Mouse (Mus musculus) brain, embryonic 14.5 days (tissue): ENCODE measurements around the gene Ankrd27. TPM values are rescaled to one million over a fixed set of nuclear protein-coding genes. Genes with fewer than 3 reads are reported as not detected.

Experiments used
- DNase-seq: peaks from one replicate; pipeline ENCODE4 v3.0.0-alpha.2; 2011; ENCODE audit warnings: low read depth
- CTCF ChIP-seq: fragments of 200-500 bp; IDR thresholded peaks from 2 replicates; pipeline ENCODE4 v1.5.1; 2012; ENCODE audit warnings: inconsistent platforms, mild to moderate bottlenecking, moderate library complexity, borderline replicate concordance; ENCODE audit not compliant: insufficient read depth, insufficient read length; ENCODE audit errors: extremely low read depth
- POLR2A ChIP-seq: fragments of 200-500 bp; IDR thresholded peaks from 2 replicates; pipeline ENCODE4 v1.6.1; 2012; ENCODE audit warnings: mild to moderate bottlenecking, inconsistent platforms, borderline replicate concordance; ENCODE audit not compliant: poor library complexity, insufficient read depth, insufficient read length, severe bottlenecking; ENCODE audit errors: extremely low read depth
- polyA plus RNA-seq: library from polyadenylated mRNA; depleted of rRNA; stranded (reverse); fragments of >200 nt; gene quantifications from 2 replicates; pipeline ENCODE4 v1.2.3, GENCODE M21; 2012; rRNA removed

The Ankrd27 gene
- polyA plus RNA-seq, 1 experiment = 24.4 TPM

DNA sequence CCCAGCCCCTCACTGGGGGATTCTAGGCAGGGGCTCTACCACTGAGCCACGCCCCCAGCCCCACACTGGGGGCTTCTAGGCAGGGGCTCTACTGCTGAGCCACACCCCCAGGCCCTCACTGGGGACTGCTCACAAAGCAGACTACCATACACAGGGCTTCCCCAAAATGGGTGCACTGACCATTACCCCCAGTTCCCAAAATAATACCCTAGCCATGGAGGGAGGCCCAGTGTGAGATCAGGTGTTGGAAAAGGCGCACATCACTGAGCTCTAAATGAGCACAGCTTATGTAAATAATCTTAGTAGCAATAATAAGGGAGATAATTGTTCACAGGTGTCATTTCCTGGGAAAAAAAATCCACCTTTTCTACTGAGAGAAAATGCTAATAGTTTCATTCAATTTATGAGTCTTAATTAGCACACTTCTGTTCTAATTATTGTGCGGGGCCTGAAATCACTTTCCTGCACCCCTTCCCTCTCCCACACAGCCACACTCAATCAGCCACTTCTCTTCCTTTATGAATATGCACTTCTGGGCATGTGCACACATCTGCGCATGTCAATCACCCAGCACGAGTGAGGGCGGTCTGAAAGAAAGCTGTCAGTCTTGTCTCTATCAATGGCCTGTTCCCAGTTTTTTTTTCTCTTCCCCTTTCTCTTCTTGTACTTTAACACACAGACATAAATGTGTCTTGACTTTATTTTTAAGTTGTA lies 97.5 kb downstream of the Ankrd27 start:
- DNase-seq = peak; percentile 88
- TF ChIP-seq CTCF (no peak), POLR2A (no peak)

GRCm38 (mm10) chr7:35686216-35686615 lies 100.2 kb downstream of the Ankrd27 start:
- TF ChIP-seq CTCF (no peak), POLR2A (no peak)
- DNase-seq = no peak

- peak; percentile 59 for DNase-seq
- TF ChIP-seq POLR2A (no peak), CTCF (peak; percentile 95)
These were observed 100.7 kb downstream of the Ankrd27 start for GRCm38 (mm10) chr7:35686756-35687155.

GRCm38 (mm10) chr7:35687229-35687628 lies 101.2 kb downstream of the Ankrd27 start:
- DNase-seq = peak; percentile 44
- no peak for TF ChIP-seq CTCF
- TF ChIP-seq POLR2A = no peak

GRCm38 (mm10) chr7:35688276-35688675 lies 102.2 kb downstream of the Ankrd27 start:
- no peak for TF ChIP-seq POLR2A
- TF ChIP-seq CTCF = no peak
- DNase-seq = peak; percentile 62

Other genes with a start within 250 kb of the Ankrd27 start
- gene Faap24, start 189.4 kb upstream of the Ankrd27 start, polyA plus RNA-seq = 8.0 and 8.2 TPM in 2 replicates
- gene Cep89, start 189.2 kb upstream of the Ankrd27 start, polyA plus RNA-seq = 24.4 and 29.0 TPM in 2 replicates
- gene Slc7a9, start 137.4 kb upstream of the Ankrd27 start, polyA plus RNA-seq = 0.05 and 0.06 TPM in 2 replicates
- 0.18 and 0.22 TPM in 2 replicates for gene Tdrd12, start 48.5 kb upstream of the Ankrd27 start, polyA plus RNA-seq
- 40.5 and 46.1 TPM in 2 replicates for gene Nudt19, start 29.9 kb upstream of the Ankrd27 start, polyA plus RNA-seq
- gene Rgs9bp, start 662 bp upstream of the Ankrd27 start, polyA plus RNA-seq = 0.21 and 0.26 TPM in 2 replicates
- 138 and 144 TPM in 2 replicates for gene Pdcd5, start 61.3 kb downstream of the Ankrd27 start, polyA plus RNA-seq
- gene Dpy19l3, start 168.2 kb downstream of the Ankrd27 start, polyA plus RNA-seq = 19.8 and 25.2 TPM in 2 replicates
- 18.4 and 20.9 TPM in 2 replicates for gene Zfp507, start 216.8 kb downstream of the Ankrd27 start, polyA plus RNA-seq